Mouse (Mus musculus): Measurements from ENCODE around the gene Folh1. TPM values are rescaled to one million over a fixed set of nuclear protein-coding genes. Genes with fewer than 3 reads are reported as not detected.

Folh1 gene
- polyA plus RNA-seq, 1 experiment from 2014 or later, result not detected

DNA sequence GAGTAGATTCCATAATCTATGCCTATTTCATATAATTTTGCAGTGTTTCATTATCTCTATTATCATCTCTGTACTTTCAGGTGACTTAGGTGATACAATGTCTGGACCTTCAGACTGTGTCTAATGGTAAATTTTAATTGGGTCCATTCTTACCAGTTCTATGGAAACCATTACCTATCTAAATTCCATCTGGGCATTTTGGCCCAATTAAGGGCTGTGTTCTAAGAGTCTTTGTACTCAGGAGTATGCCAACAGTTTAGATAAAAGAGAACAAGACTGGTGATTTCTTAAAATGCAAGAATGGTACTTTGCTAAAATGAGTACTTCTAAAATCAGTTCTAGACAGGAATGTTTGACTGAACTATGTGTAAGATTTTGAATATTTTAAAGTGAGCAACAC lies 87.7 kb downstream of the Folh1 start, which contains the start of gene Olfr292:
Olfr292 (plus strand) TSS at position 301 of the 400 bp plus-strand sequence.
- H3K27me3 ChIP-seq (ENCODE audit: control insufficient read depth, insufficient read depth, low read depth, low read length), result no peaks in the 10 kb centered on the region
- H3K9ac ChIP-seq (ENCODE audit: low read depth, low read length), result no peak within 1 kb of the TSS
- no peaks in the 10 kb centered on the region for H3K9me3 ChIP-seq (replicated peaks; ENCODE audit: control insufficient read depth, low read length)
- H3K36me3 ChIP-seq (ENCODE audit: control insufficient read depth, insufficient read depth), result no peaks in the 10 kb centered on the region
- no peaks in the 10 kb centered on the region for H3K4me1 ChIP-seq (ENCODE audit: control insufficient read depth, low read depth, low read length)
- no peak within 1 kb of the TSS for H3K4me3 ChIP-seq (ENCODE audit: low read depth, low read length)
- no peak within 1 kb of the TSS for H3K4me2 ChIP-seq (ENCODE audit: low read depth, low read length)
- H3K27ac ChIP-seq (ENCODE audit: low read length), result no peak within 1 kb of the TSS
- ATAC-seq (ENCODE audit: low read depth), result no peak

Other genes starting within 250 kb of the Folh1 start
- gene Olfr295, start 192.1 kb downstream of the Folh1 start, polyA plus RNA-seq (2015; fragmentation: Nextera tagmentation; extraction: Ambion mirVana), result not detected in 2 replicates
- not detected in 2 replicates for gene Olfr294, start 159.3 kb downstream of the Folh1 start, polyA plus RNA-seq (2015; fragmentation: Nextera tagmentation; extraction: Ambion mirVana)
- not detected in 2 replicates for gene Olfr293, start 126.9 kb downstream of the Folh1 start, polyA plus RNA-seq (2015; fragmentation: Nextera tagmentation; extraction: Ambion mirVana)
- not detected in 2 replicates for gene Olfr292, start 87.6 kb downstream of the Folh1 start, polyA plus RNA-seq (2015; fragmentation: Nextera tagmentation; extraction: Ambion mirVana)
- gene Vmn2r77, start 19.1 kb upstream of the Folh1 start, polyA plus RNA-seq (2015; fragmentation: Nextera tagmentation; extraction: Ambion mirVana), result not detected in 2 replicates
- not detected in 2 replicates for gene Vmn2r78, start 139.2 kb upstream of the Folh1 start, polyA plus RNA-seq (2015; fragmentation: Nextera tagmentation; extraction: Ambion mirVana)
- not detected in 2 replicates for gene Vmn2r79, start 220.2 kb upstream of the Folh1 start, polyA plus RNA-seq (2015; fragmentation: Nextera tagmentation; extraction: Ambion mirVana)

Data from liver, embryonic 16.5 days (tissue).